Mouse (Mus musculus) embryonic fibroblast, embryonic 13.5 days (primary cell): ENCODE results near the gene Ccr10.

ENCODE experiments used
- CTCF ChIP-seq: IDR thresholded peaks from 2 replicates; pipeline ENCODE4 v1.5.1; 2011; ENCODE audit warnings: mild to moderate bottlenecking, control low read depth, low read length, moderate library complexity, borderline replicate concordance; ENCODE audit not compliant: insufficient read depth
- POLR2A ChIP-seq: IDR thresholded peaks from 2 replicates; pipeline ENCODE4 v1.6.1; 2011; ENCODE audit warnings: low read depth, mild to moderate bottlenecking, control low read depth, low read length, moderate library complexity

GRCm38 (mm10) chr11:101142215-101142967, 32.9 kb downstream of the Ccr10 start:
- TF ChIP-seq POLR2A (no peak), CTCF (no peak)
